ENCODE assay signal across 23 mouse cellular contexts in genomic region chr2:137247931-137248330, GRCm38 (mm10).
DNase-seq lines count a peak whose midpoint lies in the region; ATAC-seq and TF ChIP-seq lines count a peak whose summit lies in the region.
"Had no signal": no experiment of that assay in that cellular context is flagged by ENCODE, and none has a peak within 500 bp of the region (broad histone marks: within the 10 kb centered on the region; RNA-seq: fewer than 3 reads in every experiment).

No protein-coding gene starts in this region.

- no peaks in the 10 kb centered on the region for H3K36me3 ChIP-seq in midbrain, embryonic 14.5 days (ENCODE audit: control insufficient read depth, insufficient read depth, low read length)
- H3K36me3 ChIP-seq in midbrain, postnatal 0 days (ENCODE audit: insufficient read depth, low read length) = no peaks in the 10 kb centered on the region
- H3K36me3 ChIP-seq in limb, embryonic 14.5 days (ENCODE audit: control insufficient read depth, insufficient read depth, low read length) = no peaks in the 10 kb centered on the region
- H3K36me3 ChIP-seq: forebrain, embryonic 12.5 days; G1E; hindbrain, embryonic 12.5 days; limb, embryonic 15.5 days; midbrain, embryonic 10.5 days; neural tube, embryonic 15.5 days had no signal

- no peaks in the 10 kb centered on the region for H3K4me1 ChIP-seq in midbrain, embryonic 14.5 days (ENCODE audit: control insufficient read depth, insufficient read depth, low read length)
- no peaks in the 10 kb centered on the region for H3K4me1 ChIP-seq in midbrain, postnatal 0 days (ENCODE audit: insufficient read depth, low read length)
- H3K4me1 ChIP-seq in limb, embryonic 14.5 days (ENCODE audit: control insufficient read depth, insufficient read depth, low read length) = peaks cover 8% of the 10 kb centered on the region
- H3K4me1 ChIP-seq: hindbrain, embryonic 12.5 days; neural tube, embryonic 15.5 days had no signal

- DNase-seq in midbrain, embryonic 14.5 days = peak; percentile 15
- DNase-seq in midbrain, postnatal 0 days (ENCODE audit: low spot score) = no peak
- DNase-seq in embryo, embryonic 11.5 days (ENCODE audit: low read depth, low spot score) = peak; percentile 19
- DNase-seq in forelimb bud, embryonic 11.5 days (ENCODE audit: low read depth, low spot score) = peak; percentile 81
- peak; percentile 73 for DNase-seq in limb, embryonic 14.5 days (ENCODE audit: low spot score)
- DNase-seq in layer of hippocampus, adult 9-10 months (ENCODE audit: low spot score) = no peak
- no peak for DNase-seq in right cerebral cortex, postnatal 4 days
- no peak for DNase-seq in gastrocnemius, adult 18-20 months (ENCODE audit: low spot score)
- DNase-seq: B cell, adult 2 months; cerebellum, adult 9-10 months; gastrocnemius, postnatal 25 days; heart, adult 18-20 months; kidney, adult 18-20 months; lung, postnatal 10 days had no signal

- 64% methylated on average over 7 of the region's 7 CpGs for WGBS in midbrain, embryonic 14.5 days
- WGBS in midbrain, postnatal 0 days = 50% methylated on average over 7 of the region's 7 CpGs
- WGBS in limb, embryonic 14.5 days = 8% methylated on average over 7 of the region's 7 CpGs

- no peaks in the 10 kb centered on the region for H3K27me3 ChIP-seq in midbrain, embryonic 14.5 days (ENCODE audit: control insufficient read depth, insufficient read depth, low read length)
- H3K27me3 ChIP-seq in midbrain, postnatal 0 days (ENCODE audit: insufficient read depth, low read length) = no peaks in the 10 kb centered on the region
- no peaks in the 10 kb centered on the region for H3K27me3 ChIP-seq in limb, embryonic 14.5 days (ENCODE audit: control insufficient read depth, insufficient read depth, low read length)
- H3K27me3 ChIP-seq: CH12.LX; forebrain, embryonic 12.5 days; hindbrain, embryonic 12.5 days; limb, embryonic 15.5 days; neural tube, embryonic 15.5 days; Patski had no signal

- no peaks in the 10 kb centered on the region for H3K9me3 ChIP-seq in midbrain, embryonic 14.5 days (ENCODE audit: control insufficient read depth, low read length)
- no peaks in the 10 kb centered on the region for H3K9me3 ChIP-seq in midbrain, postnatal 0 days (ENCODE audit: low read length)
- no peaks in the 10 kb centered on the region for H3K9me3 ChIP-seq in limb, embryonic 14.5 days (ENCODE audit: control insufficient read depth, low read length)
- H3K9me3 ChIP-seq: forebrain, embryonic 12.5 days; hindbrain, embryonic 12.5 days; limb, embryonic 15.5 days; midbrain, embryonic 10.5 days; neural tube, embryonic 15.5 days had no signal

- no peak for TF ChIP-seq CTCF in midbrain, postnatal 0 days (IDR thresholded peaks at IDR 0.05)

- H3K4me3 ChIP-seq in midbrain, embryonic 14.5 days (replicated peaks; ENCODE audit: low read depth, low read length) = no peak overlapping the region
- H3K4me3 ChIP-seq in midbrain, postnatal 0 days (ENCODE audit: low read depth, low read length) = no peak overlapping the region
- no peak overlapping the region for H3K4me3 ChIP-seq in limb, embryonic 14.5 days (replicated peaks; ENCODE audit: low read length)
- H3K4me3 ChIP-seq: erythroblast, embryonic 14.5 days; forebrain, embryonic 12.5 days; hindbrain, embryonic 12.5 days; limb, embryonic 15.5 days; midbrain, embryonic 10.5 days; neural tube, embryonic 15.5 days had no signal

- no peak overlapping the region for H3K9ac ChIP-seq in midbrain, embryonic 14.5 days (replicated peaks; ENCODE audit: low read length)
- no peak overlapping the region for H3K9ac ChIP-seq in midbrain, postnatal 0 days (replicated peaks; ENCODE audit: low read length, poor library complexity, severe bottlenecking)
- no peak overlapping the region for H3K9ac ChIP-seq in limb, embryonic 14.5 days (ENCODE audit: low read depth, low read length, severe bottlenecking)
- H3K9ac ChIP-seq: forebrain, embryonic 12.5 days; hindbrain, embryonic 12.5 days; limb, embryonic 15.5 days; neural tube, embryonic 15.5 days had no signal

- no peak for ATAC-seq in midbrain, embryonic 14.5 days (ENCODE audit: low FRiP score, low TSS enrichment)
- ATAC-seq in midbrain, postnatal 0 days (ENCODE audit: low FRiP score) = no peak
- peak; percentile 60; the same call in 1 of the 2 replicates for ATAC-seq in limb, embryonic 14.5 days (ENCODE audit: low FRiP score, low read depth)
- ATAC-seq: Patski had no signal

- no peak for TF ChIP-seq POLR2A in limb, embryonic 14.5 days (IDR thresholded peaks at IDR 0.05; ENCODE audit: borderline replicate concordance, extremely low read depth, insufficient read depth, insufficient read length)

- H3K4me2 ChIP-seq in midbrain, embryonic 14.5 days (ENCODE audit: low read length) = no peak overlapping the region
- H3K4me2 ChIP-seq in midbrain, postnatal 0 days (ENCODE audit: low read depth, low read length, poor library complexity, severe bottlenecking) = no peak overlapping the region
- H3K4me2 ChIP-seq in limb, embryonic 14.5 days (replicated peaks; ENCODE audit: low read depth, low read length, severe bottlenecking) = peak overlapping the region; percentile 15; the same call in 1 of the 2 replicates
- H3K4me2 ChIP-seq: forebrain, embryonic 12.5 days; hindbrain, embryonic 12.5 days; limb, embryonic 15.5 days; neural tube, embryonic 15.5 days had no signal

- H3K27ac ChIP-seq in midbrain, embryonic 14.5 days (replicated peaks; ENCODE audit: low read depth, low read length) = no peak overlapping the region
- H3K27ac ChIP-seq in midbrain, postnatal 0 days (ENCODE audit: low read depth, low read length) = no peak overlapping the region
- H3K27ac ChIP-seq in limb, embryonic 14.5 days (replicated peaks; ENCODE audit: low read depth, low read length) = no peak overlapping the region
- H3K27ac ChIP-seq: forebrain, embryonic 12.5 days; hindbrain, embryonic 12.5 days; limb, embryonic 15.5 days; midbrain, embryonic 10.5 days; neural tube, embryonic 15.5 days had no signal

Comparison
In these comparisons a context has a peak if more than half of its experiments do, and no peak if none do; other contexts are left out.
1. DNase-seq: peak in midbrain, embryonic 14.5 days (single experiment), embryo, embryonic 11.5 days (single experiment), forelimb bud, embryonic 11.5 days (single experiment) and limb, embryonic 14.5 days (single experiment); none in midbrain, postnatal 0 days (single experiment), layer of hippocampus, adult 9-10 months (single experiment), right cerebral cortex, postnatal 4 days (single experiment) and gastrocnemius, adult 18-20 months (single experiment).